Mouse (Mus musculus) myocyte (in vitro differentiated cells): ENCODE results near the gene Cacna2d3. TPM values are rescaled to one million over a fixed set of nuclear protein-coding genes. Genes with fewer than 3 reads are reported as not detected.

Experiments
- H3K27me3 ChIP-seq: one replicate; pipeline ENCODE4 v1.6.1; 2011; ENCODE audit not compliant: control insufficient read depth, insufficient read depth, insufficient read length
- H3K36me3 ChIP-seq: one replicate; pipeline ENCODE4 v1.6.1; 2011; ENCODE audit not compliant: control insufficient read depth, insufficient read depth
- H3K4me2 ChIP-seq: one replicate; pipeline ENCODE4 v1.6.1; 2011; ENCODE audit warnings: low read depth, control low read depth
- H3K4me3 ChIP-seq: one replicate; pipeline ENCODE4 v1.5.1; 2011; ENCODE audit warnings: mild to moderate bottlenecking, control low read depth, moderate library complexity
- H3K79me2 ChIP-seq: one replicate; pipeline ENCODE4 v1.6.1; 2011; ENCODE audit not compliant: control insufficient read depth, insufficient read depth
- H3ac ChIP-seq: one replicate; pipeline ENCODE4 v1.6.1; 2011; ENCODE audit not compliant: control insufficient read depth, insufficient read length
- CEBPB ChIP-seq: IDR thresholded peaks from 2 replicates; pipeline ENCODE4 v1.6.1; 2011; ENCODE audit warnings: mild to moderate bottlenecking, moderate library complexity; ENCODE audit not compliant: poor library complexity, insufficient read depth, severe bottlenecking
- E2F4 ChIP-seq: IDR thresholded peaks from one replicate; pipeline ENCODE4 v1.6.1; 2011; ENCODE audit warnings: mild to moderate bottlenecking, control low read depth, moderate library complexity; ENCODE audit not compliant: insufficient read depth
- MAX ChIP-seq: IDR thresholded peaks from one replicate; pipeline ENCODE4 v1.6.1; 2011; ENCODE audit warnings: low read depth, mild to moderate bottlenecking, control low read depth
- MYOD1 ChIP-seq, 3 experiments: IDR thresholded peaks; one replicate each; pipeline ENCODE4 v1.6.1; 2011; ENCODE audit warnings: control low read depth in 2 of 3, low read depth in 2 of 3, mild to moderate bottlenecking in 2 of 3, moderate library complexity in 1 of 3; ENCODE audit not compliant: insufficient read length in 2 of 3, control insufficient read depth in 1 of 3
- MYOG ChIP-seq, 3 experiments: IDR thresholded peaks; one replicate each; pipeline ENCODE4 v1.6.1; 2011; ENCODE audit warnings: control low read depth in 2 of 3, low read depth in 2 of 3, mild to moderate bottlenecking in 2 of 3; ENCODE audit not compliant: insufficient read length in 2 of 3, control insufficient read depth in 1 of 3, insufficient read depth in 1 of 3
- POLR2A ChIP-seq: IDR thresholded peaks from one replicate; pipeline ENCODE4 v1.6.1; 2011; ENCODE audit warnings: low read depth, mild to moderate bottlenecking, control low read depth, moderate library complexity; ENCODE audit not compliant: insufficient read length
- POLR2AphosphoS2 ChIP-seq: IDR thresholded peaks from one replicate; pipeline ENCODE4 v1.6.1; 2011; ENCODE audit warnings: low read depth, control low read depth; ENCODE audit not compliant: insufficient read length
- REST ChIP-seq: IDR thresholded peaks from one replicate; pipeline ENCODE4 v1.6.1; 2011; ENCODE audit warnings: mild to moderate bottlenecking, control low read depth, moderate library complexity; ENCODE audit not compliant: insufficient read depth, insufficient read length
- SRF ChIP-seq: IDR thresholded peaks from one replicate; pipeline ENCODE4 v1.6.1; 2011; ENCODE audit warnings: low read depth; ENCODE audit not compliant: control insufficient read depth, insufficient read length
- TCF12 ChIP-seq: IDR thresholded peaks from one replicate; pipeline ENCODE4 v1.6.1; 2011; ENCODE audit warnings: mild to moderate bottlenecking, control low read depth; ENCODE audit not compliant: poor library complexity, insufficient read depth, severe bottlenecking
- TCF3 ChIP-seq: IDR thresholded peaks from one replicate; pipeline ENCODE4 v1.6.1; 2011; ENCODE audit warnings: low read depth, control low read depth; ENCODE audit not compliant: insufficient read length
- USF1 ChIP-seq: IDR thresholded peaks from one replicate; pipeline ENCODE4 v1.6.1; 2011; ENCODE audit warnings: low read depth, mild to moderate bottlenecking, control low read depth, moderate library complexity
- polyA plus RNA-seq: library from polyadenylated mRNA; unstranded; fragments of >200 nt; fragmentation: generic; extraction: Trizol; gene quantifications from one replicate; pipeline ENCODE4 v1.2.1, GENCODE M21; 2012; ENCODE audit warnings: missing spikeins

Cacna2d3 gene
- polyA plus RNA-seq, 1 experiment, result 0.10 TPM

DNA sequence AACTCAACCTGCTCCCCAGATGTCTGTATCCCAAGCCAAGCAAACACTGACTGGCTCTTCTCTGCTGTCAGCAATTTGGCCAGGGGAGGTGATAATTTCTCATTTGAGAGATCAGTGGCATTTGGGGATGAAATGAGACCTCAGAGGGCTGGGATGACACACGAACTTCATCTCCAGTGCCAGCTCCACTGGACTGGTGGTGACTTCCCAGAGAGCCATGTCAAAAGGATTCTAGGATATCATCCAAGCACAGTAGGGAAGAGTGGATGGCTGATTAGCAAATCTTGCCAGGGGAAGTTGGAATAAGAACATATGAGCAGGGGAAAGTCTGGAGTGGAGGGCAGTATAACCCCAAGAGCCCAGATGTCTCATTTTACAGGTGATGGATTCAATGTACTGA is 143.9 kb downstream of the Cacna2d3 start:
- no peak overlapping the region for H3ac ChIP-seq
- no peak overlapping the region for H3K4me2 ChIP-seq
- no peaks in the 10 kb centered on the region for H3K27me3 ChIP-seq
- TF ChIP-seq MYOG (IDR thresholded peaks at IDR 0.05; ENCODE audit: control insufficient read depth in 1 of 3, insufficient read depth in 1 of 3, insufficient read length in 2 of 3, low read depth in 2 of 3), result no peak
- TF ChIP-seq SRF, result no peak
- TF ChIP-seq POLR2A, result no peak
- no peak for TF ChIP-seq POLR2AphosphoS2
- H3K36me3 ChIP-seq, result no peaks in the 10 kb centered on the region
- H3K4me3 ChIP-seq, result no peak overlapping the region
- no peaks in the 10 kb centered on the region for H3K79me2 ChIP-seq

DNA sequence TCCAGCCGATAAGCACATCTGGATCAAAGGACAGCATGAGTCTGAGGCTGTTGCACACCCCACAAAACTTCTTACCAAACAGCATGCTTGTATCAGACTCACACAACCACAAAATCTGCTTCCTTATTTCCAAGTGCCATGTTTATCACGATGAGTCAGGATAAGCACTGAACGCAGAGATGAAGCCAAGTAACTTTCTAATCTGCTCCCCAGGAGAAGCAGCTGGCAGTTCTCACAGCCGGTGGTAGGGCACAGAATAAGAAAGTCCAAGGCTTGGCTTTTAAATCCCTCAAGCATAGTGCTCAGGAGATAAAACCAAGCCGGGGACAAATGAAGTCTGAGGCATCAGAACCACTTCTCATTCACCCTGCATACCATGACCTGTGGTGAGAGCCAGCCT is 146.1 kb downstream of the Cacna2d3 start:
- H3K4me3 ChIP-seq, result no peak overlapping the region
- H3K79me2 ChIP-seq, result no peaks in the 10 kb centered on the region
- H3K4me2 ChIP-seq, result no peak overlapping the region
- H3K27me3 ChIP-seq, result no peaks in the 10 kb centered on the region
- H3K36me3 ChIP-seq, result no peaks in the 10 kb centered on the region
- H3ac ChIP-seq, result no peak overlapping the region
- TF ChIP-seq MYOD1 (IDR thresholded peaks at IDR 0.05; ENCODE audit: control insufficient read depth in 1 of 3, insufficient read length in 2 of 3, low read depth in 2 of 3) (no peak), E2F4 (no peak), TCF12 (no peak), REST (no peak), MYOG (IDR thresholded peaks at IDR 0.05; ENCODE audit: control insufficient read depth in 1 of 3, insufficient read depth in 1 of 3, insufficient read length in 2 of 3, low read depth in 2 of 3) (no peak), SRF (no peak), POLR2A (no peak), USF1 (no peak), MAX (no peak), CEBPB (no peak), TCF3 (no peak), POLR2AphosphoS2 (no peak)

DNA sequence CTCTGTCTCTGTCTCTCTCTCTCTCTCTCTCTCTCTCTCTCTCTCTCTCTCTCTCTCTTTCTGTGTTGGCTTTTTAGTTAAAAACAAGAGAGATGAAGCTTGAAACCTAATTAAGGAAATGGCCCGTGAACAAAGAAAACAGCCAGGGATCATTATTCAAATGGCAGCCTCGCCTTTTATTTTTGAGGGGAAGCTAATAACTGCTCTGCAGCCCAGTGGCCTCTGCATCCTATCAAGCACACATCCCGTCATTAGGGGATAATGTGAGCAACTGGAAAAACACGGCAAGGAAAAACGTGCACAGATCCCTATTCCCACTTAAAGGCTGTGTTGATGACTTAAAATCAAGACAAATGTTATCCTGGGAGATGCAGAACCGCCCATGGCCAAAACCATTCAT is 159.0 kb downstream of the Cacna2d3 start:
- Histone ChIP-seq H3K4me3 (no peak overlapping the region), H3K36me3 (no peaks in the 10 kb centered on the region), H3ac (no peak overlapping the region), H3K79me2 (no peaks in the 10 kb centered on the region), H3K4me2 (no peak overlapping the region), H3K27me3 (no peaks in the 10 kb centered on the region)
- no peak for TF ChIP-seq POLR2AphosphoS2
- no peak for TF ChIP-seq MYOD1 (IDR thresholded peaks at IDR 0.05; ENCODE audit: control insufficient read depth in 1 of 3, insufficient read length in 2 of 3, low read depth in 2 of 3)

DNA sequence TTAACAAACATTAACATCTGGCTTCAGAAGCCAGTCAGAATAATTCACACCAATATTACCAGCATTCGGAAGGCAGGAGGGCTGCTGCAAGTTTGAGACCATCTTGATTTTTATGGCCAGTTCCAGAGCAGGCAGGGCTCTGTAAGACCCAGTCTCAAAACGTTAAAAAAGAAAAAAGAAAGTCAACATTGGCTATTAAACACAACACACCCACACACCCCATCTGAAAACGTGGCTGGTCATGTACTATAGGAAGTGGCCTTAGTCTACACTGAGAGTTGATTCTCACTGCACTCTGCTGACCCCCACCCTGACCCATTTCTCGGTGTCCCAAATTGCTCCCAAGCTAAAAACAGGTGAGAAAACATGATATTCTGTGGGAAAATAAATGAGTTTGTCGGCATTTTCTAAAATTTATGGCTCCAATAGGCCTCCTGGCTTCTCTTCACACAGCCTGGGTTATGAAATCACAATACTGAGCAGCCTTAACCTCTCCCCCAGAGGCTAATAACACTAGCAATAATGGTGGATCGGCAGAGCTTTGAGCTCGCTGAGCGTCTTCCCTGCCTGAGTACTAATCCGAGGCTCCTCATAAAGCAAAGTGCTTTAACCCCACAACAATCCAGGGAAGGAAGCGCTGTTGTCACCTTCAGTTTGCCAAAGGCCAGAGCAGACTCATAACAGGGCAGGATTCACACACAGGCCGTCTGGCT is 160.4 kb downstream of the Cacna2d3 start:
- Histone ChIP-seq H3K79me2 (no peaks in the 10 kb centered on the region), H3K4me2 (no peak overlapping the region), H3K4me3 (no peak overlapping the region), H3K36me3 (no peaks in the 10 kb centered on the region), H3K27me3 (no peaks in the 10 kb centered on the region), H3ac (no peak overlapping the region)
- no peak for TF ChIP-seq E2F4
- no peak for TF ChIP-seq SRF
- TF ChIP-seq USF1, result no peak
- TF ChIP-seq TCF3, result no peak
- no peak for TF ChIP-seq POLR2A
- no peak for TF ChIP-seq MAX
- TF ChIP-seq POLR2AphosphoS2, result no peak

DNA sequence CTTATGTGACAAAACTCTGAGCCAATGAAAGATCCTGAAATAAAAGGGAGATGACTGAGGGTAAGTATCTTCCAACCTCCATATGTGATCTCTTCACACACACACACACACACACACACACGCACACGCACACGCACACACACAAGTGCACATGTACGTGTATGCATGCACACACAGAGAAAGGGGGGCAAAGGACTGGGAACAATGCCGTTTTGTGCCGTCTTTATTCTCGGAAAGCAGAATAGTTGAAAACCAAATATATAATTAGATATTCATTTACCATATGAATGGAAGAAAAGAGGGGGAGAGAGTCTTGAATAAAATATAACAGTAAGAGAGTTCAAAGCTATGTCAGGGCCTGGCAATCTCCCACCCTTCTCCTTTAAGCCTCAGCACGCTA is 163.2 kb downstream of the Cacna2d3 start:
- H3K4me3 ChIP-seq, result no peak overlapping the region
- no peak overlapping the region for H3ac ChIP-seq
- no peaks in the 10 kb centered on the region for H3K36me3 ChIP-seq
- H3K4me2 ChIP-seq, result no peak overlapping the region
- no peaks in the 10 kb centered on the region for H3K27me3 ChIP-seq
- no peaks in the 10 kb centered on the region for H3K79me2 ChIP-seq
- no peak for TF ChIP-seq TCF12
- no peak for TF ChIP-seq MAX
- no peak for TF ChIP-seq MYOG (IDR thresholded peaks at IDR 0.05; ENCODE audit: control insufficient read depth in 1 of 3, insufficient read depth in 1 of 3, insufficient read length in 2 of 3, low read depth in 2 of 3)

DNA sequence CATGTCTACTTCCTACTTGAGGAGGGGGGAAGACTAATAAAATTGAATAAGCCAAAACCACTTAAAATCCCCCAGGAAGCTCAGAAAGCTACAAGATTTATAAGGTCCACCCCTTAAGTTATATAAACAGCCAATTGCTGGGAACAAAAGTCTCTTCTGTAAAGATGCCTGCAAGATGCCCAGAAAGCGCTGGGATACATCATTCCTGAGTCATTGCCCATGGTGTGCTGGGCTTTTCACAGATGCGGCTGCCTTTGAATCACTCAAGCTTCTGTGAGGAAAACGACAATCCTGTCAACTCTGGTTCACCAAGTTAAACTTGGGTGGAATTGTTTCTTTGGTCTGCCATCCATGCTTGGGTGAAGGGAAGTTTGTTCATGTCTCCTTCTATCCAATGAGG is 165.5 kb downstream of the Cacna2d3 start:
- Histone ChIP-seq H3ac (no peak overlapping the region), H3K4me3 (no peak overlapping the region), H3K36me3 (no peaks in the 10 kb centered on the region), H3K27me3 (no peaks in the 10 kb centered on the region), H3K79me2 (no peaks in the 10 kb centered on the region), H3K4me2 (no peak overlapping the region)
- TF ChIP-seq MAX (no peak), SRF (no peak), CEBPB (no peak), E2F4 (no peak)
